Mouse (Mus musculus): ENCODE measurements around the gene Pcnp. TPM values are rescaled to one million over a fixed set of nuclear protein-coding genes. Genes with fewer than 3 reads are reported as not detected.
"Not testable (repeated sequence)": the region's sequence is repeated elsewhere in the genome, so short reads cannot be mapped to it uniquely, and the experiment has no call there.

Pcnp gene
- polyA plus RNA-seq (2012; rRNA removed) = 79.2 and 94.9 TPM in 2 replicates

DNA sequence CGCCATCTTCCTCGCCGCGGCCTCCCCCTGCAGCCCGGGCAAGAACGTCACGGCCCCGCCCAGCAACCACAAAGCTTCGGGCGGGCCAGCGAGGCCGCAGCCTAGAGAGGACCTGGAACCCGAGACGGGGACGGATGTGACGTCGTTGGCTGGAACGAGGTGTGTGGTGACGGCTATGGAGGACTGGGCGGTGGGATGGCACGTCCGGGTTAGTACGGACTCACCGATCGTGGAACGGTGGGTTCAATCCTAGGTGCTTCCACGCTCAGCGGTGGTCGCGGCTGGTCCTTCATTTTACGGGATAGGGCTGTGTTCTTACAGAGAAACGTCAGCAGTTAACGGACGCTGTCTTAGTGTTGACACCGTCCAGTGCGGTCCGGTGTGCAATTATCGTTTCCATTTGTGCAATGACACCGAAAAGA, at the start of gene Pcnp:
Gene Pcnp (minus strand): TSS at position 79 of the 422 bp plus-strand sequence.
- peak; percentile 94 for DNase-seq (ENCODE audit: low spot score)

DNA sequence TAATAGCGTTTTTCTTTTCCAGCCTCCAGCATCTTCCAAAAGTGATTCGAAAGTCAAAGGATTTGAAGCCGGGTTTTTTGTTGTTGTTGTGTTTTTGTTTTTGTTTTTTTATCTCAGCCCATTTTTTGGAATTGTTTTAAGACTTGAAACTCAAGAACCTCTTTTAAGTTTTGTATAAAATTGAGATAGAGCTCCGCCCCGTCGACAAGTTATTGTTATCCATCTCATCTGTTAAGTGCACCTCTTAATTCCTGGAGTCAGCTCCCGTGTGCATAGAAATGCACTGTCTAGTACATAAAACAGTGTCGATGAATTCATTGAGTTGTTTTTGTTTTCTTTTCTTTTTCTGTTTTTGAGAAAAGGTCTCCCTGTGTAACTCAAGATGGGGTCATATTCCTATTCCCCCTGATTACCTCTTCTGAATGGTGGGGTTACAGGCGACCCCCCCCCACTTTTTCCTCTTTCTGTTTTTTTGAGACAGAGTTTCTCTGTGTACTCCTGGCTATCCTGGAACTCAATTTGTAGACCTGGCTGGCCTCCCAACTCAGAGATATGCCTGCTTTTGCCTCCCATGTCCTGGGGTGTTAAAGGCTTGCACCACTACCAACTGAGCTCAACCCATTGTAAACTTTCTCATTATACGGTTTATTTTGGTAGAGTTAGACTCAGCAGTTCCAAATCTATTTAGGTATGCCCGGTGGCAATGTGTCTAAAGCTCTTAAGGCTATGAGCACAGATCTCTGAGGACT, 46.8 kb upstream of the Pcnp start:
- no peak for DNase-seq (ENCODE audit: low spot score)

DNA sequence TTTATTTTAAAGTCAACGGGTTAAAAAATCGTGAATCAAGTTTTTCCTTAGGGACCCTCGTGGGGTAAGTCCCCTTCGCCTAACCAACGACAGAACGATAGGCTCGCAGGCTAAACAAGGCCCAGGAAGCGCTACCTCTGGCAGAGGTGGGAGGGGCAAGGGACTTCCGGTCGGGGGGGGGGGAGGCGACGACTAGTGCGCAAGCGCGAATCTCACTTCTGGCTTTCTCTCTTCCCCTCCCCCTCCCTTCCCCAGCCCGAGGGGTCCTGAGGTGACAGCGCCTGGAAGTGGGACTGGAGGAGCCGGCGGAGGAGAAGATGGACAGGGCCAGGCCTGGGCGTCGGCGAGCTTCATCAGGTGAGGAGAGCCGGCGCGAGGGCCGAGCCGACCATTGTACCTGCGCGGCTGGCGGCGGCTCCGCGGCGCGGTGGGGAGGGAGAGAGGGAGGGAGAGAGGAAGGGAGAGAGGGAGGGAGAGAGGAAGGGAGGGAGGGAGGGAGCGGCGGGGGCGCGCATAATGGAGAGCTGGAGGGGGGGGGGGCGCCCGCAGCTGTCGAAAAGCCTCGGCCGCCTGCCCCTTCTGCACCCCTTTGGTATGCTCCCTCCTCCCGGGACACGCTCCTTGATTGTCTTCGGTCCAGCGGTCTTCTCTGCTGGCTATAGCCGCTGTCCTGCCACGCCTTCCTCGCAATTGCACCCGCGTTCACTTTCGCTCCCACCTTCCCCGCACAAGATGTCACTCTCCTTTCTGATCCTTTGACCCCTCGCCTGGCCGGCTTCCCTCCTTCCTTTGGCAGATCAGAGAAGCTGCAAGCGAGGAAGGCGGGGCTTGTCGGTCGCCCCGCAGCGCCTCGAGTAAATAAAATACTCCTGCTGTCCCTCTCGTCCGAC, 45.9 kb upstream of the Pcnp start:
- DNase-seq (ENCODE audit: low spot score) = peak; percentile 77

DNA sequence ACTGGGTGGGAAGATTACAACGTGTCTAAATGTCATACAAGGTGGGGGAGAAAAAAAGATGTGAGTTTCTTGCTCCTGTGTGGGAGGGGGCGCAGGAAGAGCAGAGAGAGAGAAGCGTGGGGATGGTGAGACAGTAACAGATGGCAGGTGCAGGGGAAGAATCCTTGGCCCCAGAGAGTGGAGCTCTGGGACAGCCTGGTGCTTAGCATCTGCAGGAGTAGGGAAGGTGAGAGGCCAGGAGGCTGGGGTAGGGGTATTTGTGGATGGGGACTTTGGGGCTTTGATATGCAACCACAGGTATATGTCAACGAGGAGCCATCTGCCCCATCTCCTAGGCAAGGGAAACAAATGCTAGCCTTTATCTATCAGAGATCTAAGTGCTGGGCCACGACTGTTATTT, 45.0 kb upstream of the Pcnp start:
- no peak for DNase-seq (ENCODE audit: low spot score)

DNA sequence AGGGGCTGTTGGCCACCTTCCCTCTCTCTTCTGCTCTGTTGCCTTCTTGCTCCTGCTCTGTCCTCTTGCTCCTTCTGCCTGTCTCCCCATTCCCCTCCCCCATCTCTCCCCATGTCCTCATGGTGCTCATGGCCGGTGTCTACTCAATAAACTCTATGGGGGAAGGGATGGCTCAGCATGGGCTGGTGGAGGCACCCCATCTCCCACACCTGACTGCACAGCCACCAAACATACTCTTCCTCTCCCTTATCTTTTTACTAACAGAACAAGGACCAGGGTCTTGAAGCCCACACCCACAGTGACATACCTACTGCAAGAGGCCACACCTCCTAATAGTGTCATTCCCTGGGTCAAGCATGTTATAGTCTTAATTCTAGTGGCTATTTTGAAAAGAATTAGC, 44.6 kb upstream of the Pcnp start:
- DNase-seq (ENCODE audit: low spot score) = no peak

DNA sequence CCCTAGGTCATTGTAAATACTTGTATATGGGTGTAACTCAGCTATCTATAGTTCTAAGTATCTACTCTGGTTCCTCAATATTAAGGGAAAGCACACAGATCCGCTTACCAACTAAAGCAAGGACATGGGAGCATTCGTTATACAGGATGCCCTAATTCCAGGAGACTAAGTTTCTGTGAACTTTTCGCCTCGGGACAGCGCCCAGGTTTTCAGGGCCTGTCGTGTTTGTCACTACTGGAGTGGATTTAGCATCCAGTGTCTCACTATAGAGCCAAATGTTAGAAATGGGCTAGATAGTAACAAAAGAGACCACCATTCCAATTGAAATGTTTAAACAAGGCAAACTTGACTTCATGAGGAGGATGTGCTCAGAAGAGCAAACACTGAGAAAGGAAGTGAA, 43.6 kb upstream of the Pcnp start:
- not testable (repeated sequence) for DNase-seq (ENCODE audit: low spot score)

DNA sequence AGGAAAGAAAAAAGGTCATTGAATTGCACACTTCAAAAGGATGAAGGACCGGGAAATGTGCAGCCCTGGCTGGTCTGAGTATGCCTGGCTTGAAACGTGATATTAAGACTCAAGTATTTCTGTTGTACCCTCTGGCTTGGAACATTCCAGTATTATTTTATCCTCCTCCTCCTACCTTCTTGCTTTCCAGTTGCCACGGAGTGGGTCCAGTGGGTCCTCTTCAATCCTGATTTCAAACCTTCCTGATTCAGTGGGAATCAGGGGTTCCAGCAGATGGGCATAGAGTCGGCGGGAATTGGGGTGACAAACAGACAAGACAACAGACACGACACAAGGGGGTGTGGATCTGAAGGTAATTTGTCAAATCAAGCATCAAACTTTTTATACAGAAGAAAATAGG, 43.0 kb upstream of the Pcnp start:
- DNase-seq (ENCODE audit: low spot score) = no peak

DNA sequence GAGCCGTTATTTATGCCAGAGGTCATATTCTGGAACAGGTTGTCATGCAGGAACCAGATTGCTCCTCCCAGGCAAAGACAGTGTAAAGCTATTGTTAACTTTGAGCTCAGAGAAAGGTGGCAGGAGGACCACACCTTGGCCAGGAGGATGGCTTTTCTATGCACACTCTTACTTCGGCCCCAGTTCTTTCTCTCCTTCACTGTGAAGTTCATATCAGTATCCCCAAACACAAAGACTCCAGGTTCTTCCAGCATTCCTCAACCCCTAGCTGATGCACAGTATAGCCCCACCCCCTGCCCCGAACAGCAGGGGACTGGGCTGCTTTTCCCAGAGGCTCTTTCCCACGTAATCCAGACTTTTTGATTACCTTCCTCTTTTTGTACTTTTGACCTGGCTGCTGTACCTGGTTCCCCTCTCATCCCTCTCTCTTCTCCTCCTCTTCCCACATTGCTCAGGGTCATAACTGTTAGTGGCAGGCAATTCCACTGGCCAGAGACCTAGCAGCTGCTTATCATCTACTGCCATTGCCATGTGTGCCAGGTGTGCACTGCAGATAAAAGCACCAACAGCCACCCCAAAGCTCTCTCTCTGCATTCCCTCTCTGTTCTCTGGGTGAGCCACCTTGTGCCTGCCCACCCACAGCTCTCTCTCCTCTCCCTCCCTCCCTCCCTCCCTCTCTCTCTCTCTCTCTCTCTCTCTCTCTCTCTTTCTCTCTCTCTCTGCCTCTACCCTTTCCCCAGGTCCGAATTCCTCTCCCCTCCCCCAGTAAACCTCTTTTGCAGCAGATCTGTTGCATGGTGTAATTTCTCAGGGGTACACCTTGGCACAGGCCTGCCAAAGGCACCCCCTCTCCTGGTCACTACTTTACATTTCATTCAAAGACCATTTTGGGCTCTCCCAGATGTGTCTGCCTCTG, 42.0 kb upstream of the Pcnp start:
- DNase-seq (ENCODE audit: low spot score) = no peak

DNA sequence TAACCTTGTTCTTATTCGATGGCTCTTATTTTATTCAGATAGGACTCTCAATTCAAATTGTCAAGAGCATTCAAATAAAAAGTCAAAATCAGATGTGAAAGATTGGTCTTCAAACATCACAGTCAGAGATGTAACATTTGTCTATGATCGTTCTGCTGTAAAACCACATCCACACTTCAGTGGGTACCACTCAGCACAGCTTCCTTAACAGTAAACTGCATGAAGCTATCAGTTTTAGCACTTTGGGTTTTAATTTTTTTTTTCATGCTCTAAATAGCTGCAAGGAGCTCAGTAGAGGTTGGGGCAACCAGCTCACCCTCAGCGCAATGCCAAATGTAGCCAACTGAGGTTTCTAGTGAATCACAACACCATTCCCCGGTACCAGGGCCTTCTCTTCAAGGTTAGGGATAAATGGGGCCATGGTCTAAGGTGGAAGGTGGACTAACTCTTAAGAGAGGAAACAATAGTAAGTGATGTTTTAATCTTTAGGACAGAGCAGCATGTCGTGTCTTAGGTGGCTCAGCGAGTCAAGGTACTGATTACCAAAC, 39.1 kb upstream of the Pcnp start:
- no peak for DNase-seq (ENCODE audit: low spot score)

DNA sequence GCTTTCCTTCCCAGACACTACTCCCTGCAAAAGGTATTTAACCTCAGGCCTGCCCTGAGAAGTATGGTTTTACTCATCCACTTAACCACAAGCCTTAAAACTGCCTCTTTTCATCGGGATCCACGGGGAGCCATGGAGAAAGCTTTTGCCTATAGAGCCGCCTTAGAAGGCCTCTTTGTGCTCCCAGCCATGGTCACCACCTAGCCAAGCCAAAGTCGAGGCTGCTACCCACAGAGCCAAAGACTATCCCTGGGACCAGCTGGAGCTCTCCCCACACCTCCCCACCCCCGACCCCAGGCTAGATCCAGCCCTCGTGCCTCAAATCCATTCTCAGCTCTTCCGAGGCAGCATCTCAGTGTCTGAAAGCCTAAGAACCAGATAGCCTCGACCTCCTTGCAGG, 36.6 kb upstream of the Pcnp start:
- no peak for DNase-seq (ENCODE audit: low spot score)

DNA sequence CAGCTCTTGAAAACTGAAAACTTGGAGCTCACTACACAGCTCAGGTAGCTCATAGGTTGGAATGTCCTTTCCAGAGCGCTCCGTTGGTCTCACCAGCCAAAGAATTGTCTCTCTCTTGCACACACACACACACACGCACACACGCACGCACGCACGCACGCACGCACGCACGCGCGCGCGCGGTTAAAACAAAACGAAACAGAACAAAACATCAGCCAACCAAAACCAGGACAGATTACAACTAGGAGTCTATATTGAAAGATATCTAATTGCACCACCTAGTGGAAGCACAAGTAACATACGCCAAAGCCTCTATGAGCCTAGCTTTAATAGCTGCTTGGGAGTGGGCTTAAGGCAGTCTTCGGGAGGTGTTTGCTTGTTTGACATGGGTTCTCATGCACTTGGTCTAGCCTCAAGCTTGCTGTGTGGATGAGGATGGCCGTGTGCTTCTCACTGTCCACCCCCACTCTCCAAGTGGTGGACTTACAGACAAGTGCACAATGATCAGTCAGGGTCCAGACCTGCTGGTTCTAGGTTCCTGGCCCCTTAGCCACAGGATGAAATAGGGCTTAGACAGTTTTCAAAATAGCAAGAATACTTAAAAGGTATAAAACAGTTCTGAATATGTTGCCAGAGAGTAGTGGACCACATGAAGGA, 34.9 kb upstream of the Pcnp start:
- DNase-seq (ENCODE audit: low spot score) = no peak

DNA sequence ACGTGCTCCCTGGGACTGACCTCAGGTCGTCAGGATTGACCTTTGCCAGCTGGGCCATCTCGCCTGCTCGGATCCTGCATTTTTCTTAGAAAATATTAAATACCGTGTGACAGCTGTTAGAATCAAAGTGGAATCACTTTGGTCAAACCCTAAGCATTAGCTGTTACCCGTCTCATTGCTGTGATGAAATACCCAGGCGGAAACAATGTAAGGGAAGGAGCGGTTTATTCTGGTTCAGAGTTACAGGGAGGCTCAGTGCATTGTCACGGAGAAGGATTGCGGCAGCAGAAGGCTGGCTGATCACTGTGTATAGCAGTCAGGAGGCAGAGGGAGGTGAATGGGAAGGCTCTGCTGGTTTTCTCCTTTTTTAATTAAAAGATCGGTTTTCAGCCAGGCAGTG, 33.4 kb upstream of the Pcnp start:
- DNase-seq (ENCODE audit: low spot score) = no peak

DNA sequence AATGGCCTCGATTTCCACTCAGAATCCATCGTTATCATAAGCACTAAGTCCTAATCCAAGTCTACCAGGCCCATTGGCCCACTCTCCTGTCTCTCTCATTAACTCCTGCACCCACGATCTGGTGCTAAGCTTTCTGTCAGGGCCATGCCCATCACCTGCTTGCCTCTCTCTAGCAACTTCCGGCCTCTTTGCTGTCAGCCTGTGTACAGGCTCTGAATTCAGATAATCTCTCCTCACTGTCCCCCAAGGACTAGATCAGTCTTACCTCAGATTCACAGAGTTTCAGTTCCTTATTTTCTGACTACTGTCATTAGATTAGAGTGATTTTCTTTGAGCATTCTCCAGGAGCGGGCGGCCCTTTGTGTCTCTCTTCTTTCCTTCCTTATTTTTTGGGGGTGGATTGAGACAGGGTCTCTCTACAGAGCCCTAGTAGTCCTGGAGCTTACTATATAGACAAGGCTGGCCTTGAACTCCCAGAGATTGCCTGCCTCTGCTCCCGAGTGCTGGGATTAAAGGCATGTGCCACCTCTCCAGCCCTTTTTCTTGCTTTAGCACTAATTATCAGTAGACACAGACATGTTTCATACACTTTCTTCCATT, 32.6 kb upstream of the Pcnp start:
- DNase-seq (ENCODE audit: low spot score) = no peak

DNA sequence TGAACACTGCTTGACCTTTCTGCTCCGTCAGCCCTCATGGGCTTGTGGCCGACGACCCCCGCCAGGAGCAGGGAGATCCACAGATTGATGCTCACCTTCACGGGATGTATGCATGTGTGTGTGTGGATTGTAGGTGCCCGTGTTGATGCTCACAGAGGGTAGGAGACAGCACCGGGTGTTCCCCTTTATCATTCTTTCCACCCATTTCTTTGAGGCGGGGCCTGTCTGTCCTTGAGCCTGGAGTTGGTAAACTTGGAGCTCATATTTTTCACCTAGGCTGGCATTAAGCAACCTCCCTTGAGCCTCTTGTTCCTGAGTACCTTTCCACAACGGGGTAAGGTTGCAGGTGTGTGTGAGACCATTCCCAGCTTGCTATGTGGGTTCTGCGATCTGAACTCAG, 28.6 kb upstream of the Pcnp start:
- no peak for DNase-seq (ENCODE audit: low spot score)

DNA sequence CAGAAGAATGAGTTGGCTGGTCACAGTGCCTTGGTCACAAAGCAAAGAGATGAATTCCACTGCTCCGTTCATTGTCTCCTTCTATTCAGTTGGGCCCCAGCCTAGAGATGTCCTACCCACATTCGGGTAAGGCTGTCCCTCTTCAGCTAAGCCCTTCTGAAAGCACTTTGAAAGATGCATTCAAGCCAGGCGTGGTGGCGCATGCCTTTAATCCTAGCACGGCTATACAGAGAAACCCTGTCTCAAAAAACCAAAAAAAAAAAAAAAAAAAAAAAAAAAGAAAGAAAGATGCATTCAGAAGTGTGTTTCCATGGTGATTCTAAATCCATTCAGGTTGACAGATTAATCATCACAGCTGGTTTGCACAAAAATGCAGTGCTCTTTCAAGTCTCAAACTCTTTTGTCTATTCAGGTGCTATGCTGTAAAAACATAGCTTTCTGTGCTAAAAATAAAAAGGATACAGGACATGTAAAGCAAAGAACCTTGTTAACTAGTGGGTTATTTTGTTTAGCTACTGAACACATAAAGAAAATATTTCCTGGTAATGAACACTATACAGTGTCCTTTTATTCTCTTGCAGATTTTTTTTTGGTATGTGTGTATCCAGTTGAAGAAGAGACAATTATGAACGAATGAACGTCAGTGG, 27.5 kb upstream of the Pcnp start:
- no peak for DNase-seq (ENCODE audit: low spot score)

DNA sequence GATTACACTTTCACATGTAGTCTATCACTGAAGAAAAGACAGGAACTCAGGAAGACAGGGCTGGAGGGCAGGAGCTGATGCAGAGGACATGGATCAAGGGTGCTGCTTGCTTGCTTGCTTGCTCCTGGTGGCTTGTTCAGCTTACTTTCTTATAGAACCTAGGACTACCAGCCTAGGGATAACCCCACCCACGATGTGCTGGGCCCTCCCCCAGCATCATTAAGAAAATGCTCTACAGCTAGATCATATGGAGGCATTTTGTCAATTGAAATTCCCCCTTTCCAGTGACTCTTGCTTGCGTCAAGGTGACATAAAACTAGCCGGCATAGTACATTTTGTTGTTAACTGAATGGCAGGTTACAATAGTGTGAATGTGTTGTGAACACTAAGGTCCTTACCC, 26.4 kb upstream of the Pcnp start:
- no peak for DNase-seq (ENCODE audit: low spot score)

DNA sequence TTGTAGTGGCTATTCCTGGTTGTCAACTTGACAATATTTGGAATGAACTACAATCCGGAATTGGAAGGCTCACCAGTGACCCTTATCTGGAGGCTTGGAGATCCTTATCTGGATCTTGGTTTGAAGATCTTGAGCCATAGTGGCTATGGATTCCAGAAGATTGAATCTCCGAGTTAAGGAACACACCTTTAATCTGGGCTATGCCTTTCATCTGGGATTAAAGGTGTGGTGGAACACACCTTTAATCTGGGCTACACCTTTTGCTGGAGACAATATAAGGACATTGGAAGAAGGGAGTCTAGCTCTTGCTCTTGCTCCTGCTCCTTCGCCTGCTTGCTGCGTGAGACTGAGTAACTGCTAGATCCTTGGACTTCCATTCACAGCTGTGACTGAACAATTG, 18.5 kb upstream of the Pcnp start, which contains the start of gene Senp7:
Gene Senp7 (plus strand): TSS at position 301 of the 400 bp plus-strand sequence.
- not testable (repeated sequence) for DNase-seq (ENCODE audit: low spot score)

DNA sequence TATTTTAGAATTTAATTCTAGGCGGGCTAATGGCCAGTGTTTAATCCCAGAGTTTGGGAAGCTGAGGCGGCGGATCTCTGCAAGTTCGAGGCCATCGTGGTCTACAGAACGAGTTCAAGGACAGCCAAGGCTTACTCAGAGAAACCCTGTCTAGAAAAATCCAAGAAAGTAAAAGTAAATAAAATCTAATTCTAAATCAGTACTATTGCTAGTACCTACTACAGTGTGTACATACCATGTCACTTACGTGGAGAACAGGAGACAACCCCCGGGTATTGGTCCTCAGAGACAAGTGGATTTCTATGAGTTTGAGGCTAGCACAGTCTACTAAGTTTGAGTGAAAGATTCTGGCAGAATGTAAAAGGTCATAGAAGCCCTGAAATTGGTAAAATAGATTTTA, 8.6 kb upstream of the Pcnp start:
- DNase-seq (ENCODE audit: low spot score) = no peak

DNA sequence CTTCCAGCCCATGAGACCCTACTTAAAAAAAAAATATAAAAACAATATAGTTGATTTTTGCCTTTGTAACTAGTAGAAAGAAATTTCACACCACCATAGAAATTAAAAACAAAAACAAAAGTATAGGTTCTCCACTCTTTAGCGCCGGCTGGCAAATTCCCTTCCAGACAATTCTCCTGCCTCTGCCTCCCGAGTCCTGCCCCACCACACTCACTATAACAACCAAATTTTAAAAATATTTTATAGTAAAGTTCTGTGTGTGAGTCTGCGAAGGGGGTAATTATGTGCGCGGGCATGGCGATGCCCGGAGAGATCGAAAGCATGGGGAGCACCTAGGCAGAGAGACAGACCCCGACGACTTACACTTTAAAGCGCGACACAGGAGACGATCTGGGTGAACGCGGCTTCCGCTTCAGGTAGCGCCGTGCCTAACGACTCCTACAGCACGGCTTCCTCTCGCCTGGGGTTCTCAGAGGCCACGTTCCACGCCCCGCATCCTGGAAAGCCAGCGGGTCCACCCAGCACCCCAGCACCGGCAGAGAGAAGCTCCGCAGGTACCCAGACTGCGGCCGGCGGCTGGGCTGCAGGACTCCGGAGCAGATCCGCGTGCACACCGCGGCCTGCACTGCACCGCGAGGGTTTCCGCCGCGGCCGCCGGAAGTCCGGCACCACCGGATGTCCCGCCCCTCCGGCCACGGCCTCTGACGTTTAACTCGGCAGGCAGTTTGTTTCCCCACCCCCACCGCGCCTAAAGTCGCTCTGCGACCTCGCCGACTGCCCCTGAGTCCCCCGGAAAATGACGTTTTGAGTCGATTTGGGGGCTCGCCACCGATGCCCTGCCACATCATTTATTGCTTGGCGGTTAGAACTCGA, 7.8 kb upstream of the Pcnp start, which contains the start of gene Trmt10c:
Gene Trmt10c (minus strand): TSS at position 682 of the 873 bp plus-strand sequence.
- peak; percentile 91 for DNase-seq (ENCODE audit: low spot score)
